Mouse (Mus musculus) ES-E14 (cell line): Measurements from ENCODE around the gene Dst. TPM values are rescaled to one million over a fixed set of nuclear protein-coding genes. Genes with fewer than 3 reads are reported as not detected.
A peak's percentile ranks its signal among the peaks of the same experiment; 100 is the strongest.

Experiments used
- DNase-seq: peaks from one replicate; pipeline ENCODE4 v3.0.0-alpha.2; 2013; ENCODE audit warnings: low read depth, low spot score
- H3K27ac ChIP-seq: 2 replicates; pipeline ENCODE4 v1.5.1; 2012; ENCODE audit warnings: low read depth, mild to moderate bottlenecking, low read length, moderate library complexity, mixed read lengths; ENCODE audit not compliant: poor library complexity, insufficient read depth, severe bottlenecking
- H3K36me3 ChIP-seq: 2 replicates; pipeline ENCODE4 v1.6.1; 2012; ENCODE audit warnings: mild to moderate bottlenecking, low read length, moderate library complexity, mixed read lengths; ENCODE audit not compliant: control insufficient read depth, poor library complexity, insufficient read depth, severe bottlenecking
- H3K4me1 ChIP-seq, 2 experiments: fragments of 150-350 bp in 1 of 2; sonication (generic) in 1 of 2; 2 replicates each; pipeline ENCODE4 v1.6.1; 2012; ENCODE audit warnings: low read length in 2 of 2, mild to moderate bottlenecking in 1 of 2, mixed read lengths in 1 of 2; ENCODE audit not compliant: control insufficient read depth in 2 of 2, insufficient read depth in 2 of 2, poor library complexity in 1 of 2
- H3K4me3 ChIP-seq, 2 experiments: fragments of 150-350 bp in 1 of 2; sonication (generic) in 1 of 2; 2 replicates each; pipeline ENCODE4 v1.5.1; 2012; ENCODE audit warnings: low read length in 2 of 2, low read depth in 1 of 2, mild to moderate bottlenecking in 1 of 2, mixed read lengths in 1 of 2; ENCODE audit not compliant: insufficient read depth in 1 of 2, poor library complexity in 1 of 2, severe bottlenecking in 1 of 2
- H3K9ac ChIP-seq: 2 replicates; pipeline ENCODE4 v1.6.1; 2012; ENCODE audit warnings: low read depth, mild to moderate bottlenecking, low read length, mixed read lengths; ENCODE audit not compliant: poor library complexity, insufficient read depth, severe bottlenecking
- H3K9me3 ChIP-seq: fragments of 150-350 bp; sonication (generic); 2 replicates; pipeline ENCODE4 v1.6.1; 2012; ENCODE audit warnings: low read depth, mild to moderate bottlenecking, low read length; ENCODE audit not compliant: control insufficient read depth, insufficient read depth
- CHD2 ChIP-seq: IDR thresholded peaks from 2 replicates; pipeline ENCODE4 v1.6.1; 2014; ENCODE audit warnings: mild to moderate bottlenecking, low read depth, low read length, inconsistent platforms
- HCFC1 ChIP-seq: IDR thresholded peaks from 2 replicates; pipeline ENCODE4 v1.6.1; 2012; ENCODE audit warnings: low read length, inconsistent platforms, borderline replicate concordance; ENCODE audit not compliant: insufficient read depth
- MAFK ChIP-seq: IDR thresholded peaks from 2 replicates; pipeline ENCODE4 v1.6.1; 2014; ENCODE audit warnings: mild to moderate bottlenecking, low read depth, low read length, inconsistent platforms; ENCODE audit not compliant: insufficient read depth
- ZC3H11A ChIP-seq: IDR thresholded peaks from 2 replicates; pipeline ENCODE4 v1.6.1; 2012; ENCODE audit warnings: low read depth, mild to moderate bottlenecking, inconsistent platforms, low read length, borderline replicate concordance
- ZNF384 ChIP-seq: IDR thresholded peaks from 2 replicates; pipeline ENCODE4 v1.6.1; 2012; ENCODE audit warnings: low read depth, low read length, inconsistent platforms
- in situ Hi-C, 2 experiments: fragments of 600-800 bp; cut with MboI; formaldehyde crosslinking; loops; one replicate each; pipeline ENCODE4 v1.15.1; 2025; ENCODE audit warnings: low sequenced_read_pairs in 2 of 2, inconsistent platforms in 1 of 2; ENCODE audit not compliant: unreplicated experiment in 2 of 2
- total RNA-seq: library from RNA; depleted of rRNA; stranded (reverse); fragments of 300-350 nt; gene quantifications from 2 replicates; pipeline ENCODE4 v1.2.3, GENCODE M21; 2012; rRNA removed

Gene Dst
- total RNA-seq = 186 and 247 TPM in 2 replicates

DNA sequence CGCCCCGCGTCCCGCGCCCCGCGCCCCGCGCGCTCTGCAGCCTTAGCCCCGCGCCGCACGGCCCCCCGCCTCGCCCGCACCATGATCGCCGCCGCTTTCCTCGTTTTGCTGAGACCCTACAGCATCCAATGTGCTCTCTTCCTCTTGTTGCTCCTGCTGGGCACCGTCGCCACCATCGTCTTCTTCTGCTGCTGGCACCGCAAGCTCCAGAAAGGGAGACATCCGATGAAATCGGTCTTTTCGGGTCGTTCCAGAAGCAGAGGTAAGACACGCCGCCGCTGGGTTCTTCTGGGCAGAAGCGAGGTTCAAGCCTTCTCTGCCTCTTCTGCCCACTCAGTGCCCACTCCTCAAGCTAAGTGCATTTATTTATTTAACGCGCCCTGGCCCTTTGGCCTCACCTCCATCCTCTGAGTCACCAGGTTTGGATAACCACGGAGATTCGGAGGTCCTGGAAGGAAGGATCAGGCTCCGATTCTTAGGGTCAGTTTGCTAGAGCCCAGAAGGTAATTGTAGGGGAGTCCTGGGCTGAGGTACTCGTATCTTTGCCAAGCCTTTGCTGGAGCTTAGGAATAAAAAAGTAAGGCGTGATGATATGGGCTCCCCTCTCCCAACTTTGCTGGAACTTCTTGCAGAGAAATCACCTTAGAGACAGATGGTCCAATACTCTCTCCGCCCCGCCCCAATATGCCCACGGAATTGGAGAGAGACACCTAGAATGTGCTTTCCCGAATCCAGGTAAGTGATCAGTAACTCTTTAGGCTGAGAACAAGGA lies at the start of gene Dst:
TSS of gene Dst (plus strand) at position 35 of the 772 bp plus-strand sequence.
- Histone ChIP-seq H3K36me3 (no peaks in the 10 kb centered on the region), H3K4me3 (peak within 1 kb of the TSS; percentile 81 to 89), H3K9me3 (no peaks in the 10 kb centered on the region), H3K27ac (0 out of 2 replicates have a peak within 1 kb of the TSS, but pooled peaks have one; percentile 26), H3K4me1 (peaks cover 0 to 8% of the 10 kb centered on the region in 2 experiments; a peak in 2 of 4 replicates), H3K9ac (peak within 1 kb of the TSS; percentile 83)
- no peak for DNase-seq
- TF ChIP-seq ZC3H11A = no peak
- TF ChIP-seq MAFK = no peak
- no peak for TF ChIP-seq CHD2
- no peak for TF ChIP-seq ZNF384
- in situ Hi-C loops = no loop called here

- Histone ChIP-seq H3K9me3 (no peaks in the 10 kb centered on the region), H3K27ac (no peak overlapping the region), H3K9ac (no peak overlapping the region), H3K36me3 (no peaks in the 10 kb centered on the region), H3K4me1 (no peaks in the 10 kb centered on the region), H3K4me3 (no peak overlapping the region)
- no peak for DNase-seq
- TF ChIP-seq ZC3H11A (no peak), ZNF384 (no peak), HCFC1 (no peak), CHD2 (no peak), MAFK (no peak)
- in situ Hi-C loops = no loop called here
Measured at GRCm38 (mm10) chr1:33869031-33869430, 39.0 kb upstream of the Dst start.

GRCm38 (mm10) chr1:33869437-33869836 lies 38.6 kb upstream of the Dst start:
- no peak for TF ChIP-seq CHD2
- TF ChIP-seq ZC3H11A = no peak
- TF ChIP-seq HCFC1 = no peak
- TF ChIP-seq MAFK = no peak
- no peak for TF ChIP-seq ZNF384
- Histone ChIP-seq H3K4me3 (no peak overlapping the region), H3K36me3 (no peaks in the 10 kb centered on the region), H3K9ac (no peak overlapping the region), H3K27ac (no peak overlapping the region), H3K9me3 (no peaks in the 10 kb centered on the region), H3K4me1 (no peaks in the 10 kb centered on the region)
- DNase-seq = no peak
- in situ Hi-C loops = no loop called here

DNA sequence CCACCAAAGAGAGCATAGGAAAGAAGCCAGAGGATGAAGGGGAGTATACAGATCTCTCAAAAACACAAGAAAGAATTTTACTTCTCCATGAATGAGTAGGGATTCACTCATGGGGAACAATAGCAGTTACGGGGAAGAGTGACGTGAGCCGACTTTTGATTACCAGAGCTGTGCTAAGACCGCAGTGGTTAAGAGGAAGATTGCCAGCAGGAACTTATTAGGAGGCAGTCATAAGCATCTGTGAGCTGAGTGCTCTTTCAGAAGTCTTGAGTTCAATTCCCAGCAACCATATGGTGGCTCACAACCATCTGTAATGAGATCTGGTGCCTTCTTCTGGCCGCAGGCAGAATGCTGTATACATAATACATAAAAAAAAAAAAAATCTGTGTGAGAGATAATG lies 34.5 kb upstream of the Dst start:
- Histone ChIP-seq H3K9ac (no peak overlapping the region), H3K4me3 (no peak overlapping the region), H3K27ac (no peak overlapping the region), H3K4me1 (no peaks in the 10 kb centered on the region), H3K9me3 (no peaks in the 10 kb centered on the region), H3K36me3 (no peaks in the 10 kb centered on the region)
- DNase-seq = no peak
- TF ChIP-seq HCFC1 = no peak
- no peak for TF ChIP-seq MAFK
- no peak for TF ChIP-seq ZNF384
- no peak for TF ChIP-seq CHD2
- TF ChIP-seq ZC3H11A = no peak
- in situ Hi-C loops = no loop called here

GRCm38 (mm10) chr1:33875691-33876090 lies 32.3 kb upstream of the Dst start:
- H3K27ac ChIP-seq = no peak overlapping the region
- H3K4me3 ChIP-seq = no peak overlapping the region
- H3K36me3 ChIP-seq = no peaks in the 10 kb centered on the region
- TF ChIP-seq ZC3H11A (no peak), CHD2 (no peak), ZNF384 (peak; percentile 83), MAFK (no peak), HCFC1 (no peak)
- DNase-seq = peak; percentile 61
- H3K4me1 ChIP-seq = no peaks in the 10 kb centered on the region
- no peaks in the 10 kb centered on the region for H3K9me3 ChIP-seq
- no peak overlapping the region for H3K9ac ChIP-seq
- in situ Hi-C loops = no loop called here
